8 mouse cellular contexts compared by ENCODE assay signal in the genomic region with DNA sequence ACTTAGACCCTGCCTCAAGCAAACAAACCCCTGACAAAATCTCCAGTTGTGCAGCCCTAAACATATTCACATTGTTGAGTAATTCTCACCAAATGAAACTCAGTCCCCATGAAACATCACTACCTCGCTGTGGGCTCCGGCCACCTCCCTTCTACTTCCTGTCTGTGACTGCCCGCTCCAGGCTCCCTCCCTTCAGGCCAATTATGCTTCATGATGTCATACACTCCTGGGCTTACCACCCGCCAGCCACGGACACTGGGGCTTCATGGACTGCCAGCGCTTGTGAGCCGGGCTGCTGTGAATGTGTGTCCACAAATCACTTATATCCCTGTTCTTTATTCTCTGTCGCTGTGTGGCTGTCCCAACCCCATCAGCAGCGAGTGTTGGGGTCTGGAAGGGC. TPM values are rescaled to one million over a fixed set of nuclear protein-coding genes. Genes with fewer than 3 reads are reported as not detected.
DNase-seq lines count a peak whose midpoint lies in the region.

No protein-coding gene starts in this region.

- 18% methylated on average over 9 of the region's 9 CpGs for WGBS in macrophage (ENCODE audit: missing documents)

- DNase-seq in urinary bladder, postnatal 14 days (ENCODE audit: low spot score): peak; percentile 39
- DNase-seq in urinary bladder, postnatal 10 days (ENCODE audit: low spot score): no peak
- DNase-seq in gastrocnemius, postnatal 36 days: peak; percentile 50 to 60
- DNase-seq in kidney, postnatal 14 days: peak; percentile 61
- no peak for DNase-seq in frontal cortex, adult 2 months (ENCODE audit: extremely low spot score in 1 of 2, low spot score in 1 of 2)
- no peak for DNase-seq in layer of hippocampus, postnatal 25 days (ENCODE audit: extremely low spot score in 1 of 2, low spot score in 1 of 2)
- DNase-seq in cerebellum, adult 8-10 months: no peak

- peak overlapping the region; percentile 79 for H3K27ac ChIP-seq in macrophage

- H3K79me2 ChIP-seq in macrophage (ENCODE audit: inconsistent target): no peaks in the 10 kb centered on the region

- intact Hi-C loops in gastrocnemius, postnatal 36 days (cut with DNase I): loop anchor here (2.0 to 5.0 kb wide), 2 partner anchors 29 to 193 kb away; partner anchors contain the start of genes Cenpx, Lrrc45 and Mcrip1

- no peaks in the 10 kb centered on the region for H3K36me3 ChIP-seq in macrophage (ENCODE audit: inconsistent target)

- H3K4me3 ChIP-seq in macrophage (ENCODE audit: inconsistent target): no peak overlapping the region; the same call in 1 of the 2 replicates

RNA-seq across cellular contexts. Expression of gene Gcgr, which starts 10.8 kb away (rescaled TPM):
- under 1 TPM; 0.18 to 0.25 TPM for total RNA-seq in gastrocnemius, postnatal 36 days (2021)
- under 1 TPM in 1 of 26 experiments, not detected in 25; 0.38 TPM for total RNA-seq in macrophage (2018; cell fraction: chromatin; rRNA removed)
- under 1 TPM in 1 of 26 experiments, not detected in 25; 0.09 TPM for total RNA-seq in macrophage (2018; cell fraction: cytosol; rRNA removed)
- total RNA-seq in macrophage (2018; cell fraction: nucleus; rRNA removed): not detected
- polyA plus RNA-seq in macrophage (2018): 0.09 TPM in 1 of 3 replicates, not detected in the others
- polyA plus RNA-seq in frontal cortex, adult 2 months (2012; rRNA removed): 0.42 and 0.54 TPM in 2 replicates
- total RNA-seq in layer of hippocampus, postnatal 25 days (2021): under 1 TPM; 0.15 to 0.19 TPM

RNA-seq across cellular contexts. Expression of gene Slc25a10, which starts 28.1 kb away (rescaled TPM):
- total RNA-seq in gastrocnemius, postnatal 36 days (2021): 1 to 10 TPM; 3.7 to 4.5 TPM
- 100 to 1,000 TPM in 12 of 26 experiments, 10 to 100 TPM in 14; 25.0 to 305 (median 89.7) TPM for total RNA-seq in macrophage (2018; cell fraction: chromatin; rRNA removed)
- 100 to 1,000 TPM in 12 of 26 experiments, 10 to 100 TPM in 14; 40.6 to 213 (median 80.2) TPM for total RNA-seq in macrophage (2018; cell fraction: cytosol; rRNA removed)
- 100 to 1,000 TPM in 7 of 26 experiments, 10 to 100 TPM in 19; 21.3 to 159 (median 69.5) TPM for total RNA-seq in macrophage (2018; cell fraction: nucleus; rRNA removed)
- polyA plus RNA-seq in macrophage (2018): 29.6 to 61.7 TPM (median 44.6 TPM) in 3 replicates
- 30.6 and 35.8 TPM in 2 replicates for polyA plus RNA-seq in frontal cortex, adult 2 months (2012; rRNA removed)
- 10 to 100 TPM; 18.1 to 22.4 TPM for total RNA-seq in layer of hippocampus, postnatal 25 days (2021)

RNA-seq across cellular contexts. Expression of gene Mcrip1, which starts 29.8 kb away (rescaled TPM):
- 10 to 100 TPM; 19.9 to 23.8 TPM for total RNA-seq in gastrocnemius, postnatal 36 days (2021)
- 10 to 100 TPM in 25 of 26 experiments, 1 to 10 TPM in 1; 7.3 to 29.2 (median 19.9) TPM for total RNA-seq in macrophage (2018; cell fraction: chromatin; rRNA removed)
- total RNA-seq in macrophage (2018; cell fraction: cytosol; rRNA removed): 10 to 100 TPM; 42.4 to 81.4 (median 58.1) TPM
- 10 to 100 TPM; 22.8 to 50.9 (median 31.9) TPM for total RNA-seq in macrophage (2018; cell fraction: nucleus; rRNA removed)
- 36.9 to 60.9 TPM (median 57.7 TPM) in 3 replicates for polyA plus RNA-seq in macrophage (2018)
- 153 and 174 TPM in 2 replicates for polyA plus RNA-seq in frontal cortex, adult 2 months (2012; rRNA removed)
- 10 to 100 TPM; 86.1 to 86.5 TPM for total RNA-seq in layer of hippocampus, postnatal 25 days (2021)

RNA-seq across cellular contexts. Expression of gene Ppp1r27, which starts 31.2 kb away (rescaled TPM):
- 100 to 1,000 TPM; 153 to 173 TPM for total RNA-seq in gastrocnemius, postnatal 36 days (2021)
- not detected for total RNA-seq in macrophage (2018; cell fraction: chromatin; rRNA removed)
- total RNA-seq in macrophage (2018; cell fraction: cytosol; rRNA removed): under 1 TPM in 1 of 26 experiments, not detected in 25; 0.33 TPM
- total RNA-seq in macrophage (2018; cell fraction: nucleus; rRNA removed): not detected
- not detected in 3 replicates for polyA plus RNA-seq in macrophage (2018)
- not detected in 2 replicates for polyA plus RNA-seq in frontal cortex, adult 2 months (2012; rRNA removed)
- total RNA-seq in layer of hippocampus, postnatal 25 days (2021): not detected

RNA-seq across cellular contexts. Expression of gene Mrpl12, which starts 35.3 kb away (rescaled TPM):
- 100 to 1,000 TPM; 142 to 144 TPM for total RNA-seq in gastrocnemius, postnatal 36 days (2021)
- total RNA-seq in macrophage (2018; cell fraction: chromatin; rRNA removed): 10 to 100 TPM in 13 of 26 experiments, 1 to 10 TPM in 13; 1.7 to 22.3 (median 10.5) TPM
- total RNA-seq in macrophage (2018; cell fraction: cytosol; rRNA removed): 10 to 100 TPM; 28.7 to 57.8 (median 43.9) TPM
- 10 to 100 TPM in 19 of 26 experiments, 1 to 10 TPM in 7; 5.3 to 29.6 (median 13.6) TPM for total RNA-seq in macrophage (2018; cell fraction: nucleus; rRNA removed)
- 28.2 to 81.1 TPM (median 37.6 TPM) in 3 replicates for polyA plus RNA-seq in macrophage (2018)
- polyA plus RNA-seq in frontal cortex, adult 2 months (2012; rRNA removed): 94.2 TPM in 2 replicates
- total RNA-seq in layer of hippocampus, postnatal 25 days (2021): 10 to 100 TPM; 60.9 to 72.0 TPM

Comparison
In these comparisons a context has a peak if more than half of its experiments do, and no peak if none do; other contexts are left out.
1. DNase-seq: peak in urinary bladder, postnatal 14 days (single experiment), gastrocnemius, postnatal 36 days (2 of 2) and kidney, postnatal 14 days (single experiment); none in urinary bladder, postnatal 10 days (single experiment), frontal cortex, adult 2 months (0 of 2), layer of hippocampus, postnatal 25 days (0 of 2) and cerebellum, adult 8-10 months (single experiment).